Mouse (Mus musculus): Measurements from ENCODE around the gene Dazap1. TPM values are rescaled to one million over a fixed set of nuclear protein-coding genes. Genes with fewer than 3 reads are reported as not detected.

The Dazap1 gene
- total and polyA plus RNA-seq, 2 experiments from 2014 or later: 34.5 to 109 TPM

DNA sequence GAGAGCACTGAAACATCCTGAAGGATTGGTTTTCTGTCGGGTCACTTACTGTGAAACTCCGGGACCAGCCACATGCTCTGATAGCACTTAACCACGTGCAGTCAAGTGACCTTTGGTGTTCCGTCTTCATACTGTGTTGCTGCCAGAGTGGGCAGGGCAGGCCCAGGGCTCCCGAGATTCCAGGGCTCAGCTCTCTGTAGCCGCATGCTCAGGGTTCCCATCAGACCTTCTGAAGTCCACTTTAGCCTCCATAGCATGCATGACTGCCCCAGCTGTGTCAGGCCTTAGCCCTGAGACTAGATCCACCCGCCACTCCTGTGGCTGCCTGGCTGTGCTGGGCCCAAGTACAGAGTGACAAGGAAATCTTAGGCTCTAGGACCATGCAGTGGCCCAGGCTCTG is 20.0 kb downstream of the Dazap1 start:
- no peak for ATAC-seq (ENCODE audit: low FRiP score)
- no peak overlapping the region for H3K4me2 ChIP-seq (ENCODE audit: low read depth, low read length, poor library complexity, severe bottlenecking)
- H3K9me3 ChIP-seq (ENCODE audit: low read length): no peaks in the 10 kb centered on the region
- H3K27me3 ChIP-seq (ENCODE audit: insufficient read depth, low read length): no peaks in the 10 kb centered on the region
- peaks cover 75% of the 10 kb centered on the region for H3K36me3 ChIP-seq (ENCODE audit: insufficient read depth, low read length)
- WGBS: 85% methylated on average over 7 of the region's 7 CpGs
- no peak for TF ChIP-seq CTCF (IDR thresholded peaks at IDR 0.05)
- no peak for DNase-seq (ENCODE audit: low spot score)
- H3K27ac ChIP-seq (ENCODE audit: low read depth, low read length): no peak overlapping the region
- no peaks in the 10 kb centered on the region for H3K4me1 ChIP-seq (ENCODE audit: insufficient read depth, low read length)
- no peak overlapping the region for H3K9ac ChIP-seq (replicated peaks; ENCODE audit: low read length, poor library complexity, severe bottlenecking)
- no peak overlapping the region for H3K4me3 ChIP-seq (ENCODE audit: low read depth, low read length)

DNA sequence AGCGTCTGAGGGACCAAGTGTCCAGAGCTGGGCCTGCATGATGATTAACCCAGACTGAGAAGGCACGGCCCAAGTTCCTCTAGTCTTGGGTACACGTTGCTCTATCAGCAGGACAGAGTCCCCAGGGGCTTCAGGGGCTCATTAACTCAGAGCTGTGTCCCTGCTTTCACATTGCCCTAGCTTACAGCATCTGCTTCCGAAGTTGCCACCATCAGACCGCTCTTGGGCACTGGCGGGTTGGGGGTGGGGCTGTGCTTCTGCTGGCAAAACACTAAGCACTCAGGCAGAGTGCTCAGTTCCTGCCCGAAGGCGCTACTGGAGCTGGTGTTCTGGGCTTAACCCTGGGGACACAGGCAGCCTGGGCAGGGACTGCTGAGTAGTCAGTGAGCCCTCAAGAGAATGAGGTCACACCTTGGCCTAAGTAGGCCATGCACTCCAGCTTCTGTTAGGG is 20.7 kb downstream of the Dazap1 start:
- Histone ChIP-seq H3K9me3 (ENCODE audit: low read length) (no peaks in the 10 kb centered on the region), H3K4me1 (ENCODE audit: insufficient read depth, low read length) (no peaks in the 10 kb centered on the region), H3K4me2 (ENCODE audit: low read depth, low read length, poor library complexity, severe bottlenecking) (no peak overlapping the region), H3K9ac (replicated peaks; ENCODE audit: low read length, poor library complexity, severe bottlenecking) (0 out of 2 replicates have a peak overlapping the region, but pooled peaks have one; percentile 13), H3K4me3 (ENCODE audit: low read depth, low read length) (no peak overlapping the region), H3K27ac (ENCODE audit: low read depth, low read length) (no peak overlapping the region), H3K36me3 (ENCODE audit: insufficient read depth, low read length) (peaks cover 79% of the 10 kb centered on the region), H3K27me3 (ENCODE audit: insufficient read depth, low read length) (no peaks in the 10 kb centered on the region)
- DNase-seq (ENCODE audit: low spot score) (peak; percentile 49), ATAC-seq (ENCODE audit: low FRiP score) (no peak)
- TF ChIP-seq CTCF (IDR thresholded peaks at IDR 0.05): no peak
- 62% methylated on average over 8 of the region's 8 CpGs for WGBS

DNA sequence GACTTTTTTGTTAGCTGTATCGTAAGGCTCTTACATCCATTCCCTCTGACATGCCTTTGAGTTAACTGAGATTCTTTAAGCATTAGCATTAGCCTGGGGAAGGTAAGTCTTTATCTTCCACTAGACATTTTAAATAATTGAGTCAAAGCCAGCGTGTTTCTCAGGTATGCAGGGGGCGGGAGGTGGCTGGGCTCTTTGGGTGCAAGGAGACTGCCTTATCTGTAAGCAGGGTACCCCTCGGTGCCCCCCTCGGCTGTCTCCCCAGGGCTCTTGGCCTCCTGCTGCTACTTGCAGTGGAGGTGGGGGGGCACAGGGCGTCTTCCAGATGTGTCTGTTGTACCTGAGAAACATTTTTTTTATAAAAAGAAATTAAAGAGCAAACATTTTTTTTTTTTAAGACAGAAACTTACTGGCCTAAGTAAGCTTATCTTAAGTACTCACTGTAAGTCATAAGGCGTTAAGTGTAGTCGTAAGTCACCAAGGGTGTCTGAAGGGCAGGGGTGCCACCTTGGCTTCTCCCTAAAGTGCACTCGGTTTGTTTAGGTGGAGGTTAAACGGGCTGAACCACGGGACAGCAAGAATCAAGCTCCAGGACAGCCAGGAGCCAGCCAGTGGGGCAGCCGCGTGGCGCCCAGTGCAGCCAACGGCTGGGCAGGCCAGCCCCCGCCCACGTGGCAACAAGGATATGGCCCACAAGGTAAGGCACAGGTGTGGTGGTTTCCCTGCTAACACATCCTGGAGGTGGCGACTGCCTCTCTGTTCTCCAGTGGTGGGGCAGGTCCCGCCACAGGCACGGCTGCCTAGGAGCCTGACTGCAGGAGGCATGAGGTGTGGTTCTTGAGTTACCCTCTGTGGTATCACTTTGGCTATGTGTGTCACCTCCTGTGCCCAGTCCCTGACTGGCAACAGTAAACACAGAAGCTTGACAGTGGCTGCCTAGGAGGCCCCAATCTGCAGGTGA is 21.5 kb downstream of the Dazap1 start:
- H3K36me3 ChIP-seq (ENCODE audit: insufficient read depth, low read length): peaks cover 79% of the 10 kb centered on the region
- no peaks in the 10 kb centered on the region for H3K27me3 ChIP-seq (ENCODE audit: insufficient read depth, low read length)
- ATAC-seq (ENCODE audit: low FRiP score): no peak
- H3K4me3 ChIP-seq (ENCODE audit: low read depth, low read length): no peak overlapping the region
- no peak for DNase-seq (ENCODE audit: low spot score)
- H3K4me1 ChIP-seq (ENCODE audit: insufficient read depth, low read length): no peaks in the 10 kb centered on the region
- WGBS: 89% methylated on average over 19 of the region's 20 CpGs
- no peaks in the 10 kb centered on the region for H3K9me3 ChIP-seq (ENCODE audit: low read length)
- no peak overlapping the region for H3K4me2 ChIP-seq (ENCODE audit: low read depth, low read length, poor library complexity, severe bottlenecking)
- H3K9ac ChIP-seq (replicated peaks; ENCODE audit: low read length, poor library complexity, severe bottlenecking): 0 out of 2 replicates have a peak overlapping the region, but pooled peaks have one; percentile 13
- TF ChIP-seq CTCF (IDR thresholded peaks at IDR 0.05): no peak
- no peak overlapping the region for H3K27ac ChIP-seq (ENCODE audit: low read depth, low read length)

DNA sequence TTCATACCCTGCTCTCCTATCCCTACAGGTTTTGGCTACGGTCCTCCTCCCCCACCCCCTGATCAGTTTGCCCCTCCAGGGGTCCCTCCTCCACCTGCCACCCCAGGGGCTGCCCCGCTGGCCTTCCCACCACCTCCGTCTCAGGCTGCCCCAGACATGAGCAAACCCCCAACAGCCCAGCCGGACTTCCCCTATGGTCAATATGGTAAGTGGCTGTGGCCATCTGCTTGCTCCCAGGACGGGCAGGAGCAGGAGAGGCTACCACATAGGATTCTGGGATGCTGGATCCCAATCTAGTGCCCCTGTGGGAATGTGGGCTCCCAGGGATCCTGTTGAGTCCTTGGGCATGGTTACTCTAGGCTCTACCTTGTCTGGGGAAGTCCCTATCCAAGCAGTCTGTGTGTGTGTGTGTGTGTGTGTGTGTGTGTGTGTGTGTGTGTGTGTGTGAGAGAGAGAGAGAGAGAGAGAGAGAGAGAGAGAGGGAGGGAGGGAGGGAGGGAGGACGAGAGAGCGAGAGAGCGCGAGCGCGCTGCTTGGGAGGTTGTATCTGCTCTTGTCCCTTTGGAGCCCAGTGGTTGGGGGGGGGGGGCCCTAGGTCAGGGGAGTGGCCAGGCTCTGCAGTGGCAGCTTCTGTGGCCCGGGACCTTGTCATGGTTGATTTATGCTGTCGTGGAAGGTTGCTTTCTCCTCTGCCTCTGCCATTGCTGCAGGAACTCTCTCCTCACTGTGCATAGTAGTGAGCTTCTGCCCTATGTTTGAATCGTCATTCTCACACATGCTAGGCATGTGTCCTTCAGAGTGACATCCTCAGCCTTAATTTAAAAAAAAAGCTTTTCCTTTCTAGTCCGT is 24.2 kb downstream of the Dazap1 start:
- no peak overlapping the region for H3K9ac ChIP-seq (replicated peaks; ENCODE audit: low read length, poor library complexity, severe bottlenecking)
- TF ChIP-seq CTCF (IDR thresholded peaks at IDR 0.05): no peak
- no peak overlapping the region for H3K4me3 ChIP-seq (ENCODE audit: low read depth, low read length)
- DNase-seq (ENCODE audit: low spot score): no peak
- ATAC-seq (ENCODE audit: low FRiP score): no peak
- H3K4me1 ChIP-seq (ENCODE audit: insufficient read depth, low read length): no peaks in the 10 kb centered on the region
- no peak overlapping the region for H3K4me2 ChIP-seq (ENCODE audit: low read depth, low read length, poor library complexity, severe bottlenecking)
- no peaks in the 10 kb centered on the region for H3K9me3 ChIP-seq (ENCODE audit: low read length)
- WGBS: 67% methylated on average over 9 of the region's 15 CpGs
- H3K27me3 ChIP-seq (ENCODE audit: insufficient read depth, low read length): no peaks in the 10 kb centered on the region
- H3K27ac ChIP-seq (ENCODE audit: low read depth, low read length): no peak overlapping the region
- H3K36me3 ChIP-seq (ENCODE audit: insufficient read depth, low read length): peaks cover 66% of the 10 kb centered on the region

DNA sequence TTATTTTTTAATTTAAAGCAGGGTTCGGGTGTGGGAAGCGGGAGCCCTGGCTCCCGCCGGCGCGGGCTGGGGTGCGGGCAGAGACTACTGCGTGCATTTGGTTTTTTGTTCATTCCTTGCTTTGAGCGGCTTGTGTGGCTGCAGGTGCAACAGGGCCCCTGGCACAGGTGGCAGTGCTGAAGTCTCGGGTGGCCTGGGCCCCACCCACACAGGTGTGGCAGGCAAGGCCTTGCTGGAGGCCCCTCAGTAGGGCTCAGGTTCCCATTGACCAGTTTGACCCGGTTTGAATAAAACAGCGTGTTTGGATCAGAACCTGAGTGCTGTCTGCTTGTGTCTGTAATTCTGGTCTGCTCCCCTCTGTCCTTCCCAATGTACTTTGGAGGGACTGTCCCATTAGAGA is 26.8 kb downstream of the Dazap1 start:
- WGBS: 93% methylated on average over 12 of the region's 12 CpGs
- Histone ChIP-seq H3K4me3 (ENCODE audit: low read depth, low read length) (no peak overlapping the region), H3K27ac (ENCODE audit: low read depth, low read length) (no peak overlapping the region), H3K9me3 (ENCODE audit: low read length) (no peaks in the 10 kb centered on the region), H3K4me1 (ENCODE audit: insufficient read depth, low read length) (no peaks in the 10 kb centered on the region), H3K27me3 (ENCODE audit: insufficient read depth, low read length) (no peaks in the 10 kb centered on the region), H3K4me2 (ENCODE audit: low read depth, low read length, poor library complexity, severe bottlenecking) (no peak overlapping the region), H3K9ac (replicated peaks; ENCODE audit: low read length, poor library complexity, severe bottlenecking) (no peak overlapping the region), H3K36me3 (ENCODE audit: insufficient read depth, low read length) (peaks cover 50% of the 10 kb centered on the region)
- ATAC-seq (ENCODE audit: low FRiP score): no peak
- no peak for TF ChIP-seq CTCF (IDR thresholded peaks at IDR 0.05)
- DNase-seq (ENCODE audit: low spot score): no peak

All from midbrain, postnatal 0 days (tissue).